Mouse (Mus musculus) kidney, embryonic 16.5 days (tissue): Measurements from ENCODE around the gene Mtfp1. TPM values are rescaled to one million over a fixed set of nuclear protein-coding genes. Genes with fewer than 3 reads are reported as not detected.
"Not testable (repeated sequence)": the region's sequence is repeated elsewhere in the genome, so short reads cannot be mapped to it uniquely, and the experiment has no call there.

Source experiments
- ATAC-seq: fragments of 200-750 bp; cut with Nextera tagmentation; 2 replicates; pipeline ENCODE4 v1.8.0; 2017; ENCODE audit warnings: moderate TSS enrichment; ENCODE audit not compliant: low FRiP score, low TSS enrichment
- H3K27ac ChIP-seq: fragments of 300-500 bp; sonication (generic); 2 replicates; pipeline ENCODE4 v1.5.1; 2014; ENCODE audit warnings: low read length
- H3K27me3 ChIP-seq: fragments of 300-500 bp; sonication (generic); 2 replicates; pipeline ENCODE4 v1.6.1; 2014; ENCODE audit warnings: low read length, control low read depth, mixed read lengths; ENCODE audit not compliant: insufficient read depth
- H3K36me3 ChIP-seq: fragments of 300-500 bp; sonication (generic); 2 replicates; pipeline ENCODE4 v1.6.1; 2014; ENCODE audit warnings: low read length, control low read depth, mixed read lengths; ENCODE audit not compliant: insufficient read depth
- H3K4me1 ChIP-seq: fragments of 300-500 bp; sonication (generic); 2 replicates; pipeline ENCODE4 v1.6.1; 2014; ENCODE audit warnings: low read length, control low read depth, mixed read lengths; ENCODE audit not compliant: insufficient read depth
- H3K4me2 ChIP-seq: fragments of 300-500 bp; sonication (generic); replicated peaks from 2 replicates; pipeline ENCODE4 v1.6.1; 2014; ENCODE audit warnings: low read depth, low read length
- H3K4me3 ChIP-seq: fragments of 300-500 bp; sonication (generic); 2 replicates; pipeline ENCODE4 v1.5.1; 2014; ENCODE audit warnings: mild to moderate bottlenecking, low read length
- H3K9ac ChIP-seq: fragments of 300-500 bp; sonication (generic); replicated peaks from 2 replicates; pipeline ENCODE4 v1.6.1; 2014; ENCODE audit warnings: low read length
- H3K9me3 ChIP-seq: fragments of 300-500 bp; sonication (generic); 2 replicates; pipeline ENCODE4 v1.6.1; 2016; ENCODE audit warnings: low read length, control low read depth
- WGBS: fragments of 180-500 bp; shearing (Covaris S2); extraction: QIAGEN DNeasy Blood & Tissue Kit; methylation state at CpG from one replicate; pipeline ENCODE4 v1.1.7; 2014; 5-methylcytosine and 5-hydroxymethylcytosine counted together
- polyA plus RNA-seq: library from polyadenylated mRNA; unstranded; fragments of >200 nt; fragmentation: Nextera tagmentation; extraction: Ambion mirVana; gene quantifications from 2 replicates; pipeline ENCODE4 v1.2.1, GENCODE M21; 2015

Mtfp1 gene
- 18.5 and 20.1 TPM in 2 replicates for polyA plus RNA-seq

GRCm38 (mm10) chr11:4095171-4096053, at the start of gene Mtfp1:
Mtfp1 (minus strand) TSS chr11:4095445.
- Histone ChIP-seq H3K9ac (peak within 1 kb of the TSS; percentile 66), H3K36me3 (peaks cover 22% of the 10 kb centered on the region), H3K27me3 (no peaks in the 10 kb centered on the region), H3K27ac (peak within 1 kb of the TSS; percentile 79), H3K4me1 (peaks cover 20% of the 10 kb centered on the region), H3K4me3 (peak within 1 kb of the TSS; percentile 60), H3K4me2 (peak within 1 kb of the TSS; percentile 74), H3K9me3 (peaks cover 5% of the 10 kb centered on the region; the same call in 1 of the 2 replicates)
- WGBS = 4% methylated on average over 30 of the region's 34 CpGs
- ATAC-seq = peak; percentile 14; the same call in 1 of the 2 replicates

GRCm38 (mm10) chr11:4143281-4144062, 48.2 kb upstream of the Mtfp1 start:
- H3K4me2 ChIP-seq = no peak overlapping the region
- no peak for ATAC-seq
- H3K36me3 ChIP-seq = peaks cover 47% of the 10 kb centered on the region
- no peak overlapping the region for H3K27ac ChIP-seq
- 93% methylated on average over 21 of the region's 21 CpGs for WGBS
- H3K9ac ChIP-seq = no peak overlapping the region
- no peaks in the 10 kb centered on the region for H3K9me3 ChIP-seq
- H3K27me3 ChIP-seq = no peaks in the 10 kb centered on the region
- H3K4me3 ChIP-seq = no peak overlapping the region
- H3K4me1 ChIP-seq = no peaks in the 10 kb centered on the region

GRCm38 (mm10) chr11:4142352-4142751, 47.1 kb upstream of the Mtfp1 start:
- no peaks in the 10 kb centered on the region for H3K9me3 ChIP-seq
- H3K4me3 ChIP-seq = no peak overlapping the region
- H3K36me3 ChIP-seq = peaks cover 47% of the 10 kb centered on the region
- H3K9ac ChIP-seq = no peak overlapping the region
- ATAC-seq = no peak
- no peaks in the 10 kb centered on the region for H3K27me3 ChIP-seq
- no peak overlapping the region for H3K27ac ChIP-seq
- 85% methylated on average over 4 of the region's 4 CpGs for WGBS
- H3K4me2 ChIP-seq = no peak overlapping the region
- H3K4me1 ChIP-seq = no peaks in the 10 kb centered on the region

GRCm38 (mm10) chr11:4141505-4141904, 46.3 kb upstream of the Mtfp1 start:
- H3K9me3 ChIP-seq = no peaks in the 10 kb centered on the region
- peaks cover 47% of the 10 kb centered on the region for H3K36me3 ChIP-seq
- H3K4me2 ChIP-seq = no peak overlapping the region
- no peak for ATAC-seq
- H3K4me3 ChIP-seq = no peak overlapping the region
- H3K27ac ChIP-seq = no peak overlapping the region
- no peaks in the 10 kb centered on the region for H3K4me1 ChIP-seq
- no peak overlapping the region for H3K9ac ChIP-seq
- no peaks in the 10 kb centered on the region for H3K27me3 ChIP-seq

- H3K4me2 ChIP-seq = no peak overlapping the region
- H3K27me3 ChIP-seq = no peaks in the 10 kb centered on the region
- H3K9ac ChIP-seq = no peak overlapping the region
- WGBS = 47% methylated on average over 2 of the region's 2 CpGs
- no peak for ATAC-seq
- no peak overlapping the region for H3K27ac ChIP-seq
- H3K4me1 ChIP-seq = peaks cover 10% of the 10 kb centered on the region
- no peaks in the 10 kb centered on the region for H3K9me3 ChIP-seq
- H3K4me3 ChIP-seq = no peak overlapping the region
- peaks cover 38% of the 10 kb centered on the region for H3K36me3 ChIP-seq
These were observed 43.7 kb upstream of the Mtfp1 start for GRCm38 (mm10) chr11:4138964-4139363.

- H3K9me3 ChIP-seq = no peaks in the 10 kb centered on the region
- ATAC-seq = peak; percentile 94
- H3K27me3 ChIP-seq = no peaks in the 10 kb centered on the region
- peak within 1 kb of the TSS; percentile 81 for H3K4me2 ChIP-seq
- peaks cover 8% of the 10 kb centered on the region for H3K36me3 ChIP-seq
- H3K4me1 ChIP-seq = peaks cover 10% of the 10 kb centered on the region
- 1% methylated on average over 59 of the region's 66 CpGs for WGBS
- peak within 1 kb of the TSS; percentile 81 for H3K27ac ChIP-seq
- peak within 1 kb of the TSS; percentile 91 for H3K4me3 ChIP-seq
- peak within 1 kb of the TSS; percentile 98 for H3K9ac ChIP-seq
These were observed 40.0 kb upstream of the Mtfp1 start, which contains the start of gene Rnf215 for GRCm38 (mm10) chr11:4134986-4135935. Rnf215 (plus strand) TSS chr11:4135202.

- Histone ChIP-seq H3K4me1 (peaks cover 10% of the 10 kb centered on the region), H3K4me2 (peak overlapping the region; percentile 81; the same call in 1 of the 2 replicates), H3K9me3 (no peaks in the 10 kb centered on the region), H3K27me3 (no peaks in the 10 kb centered on the region), H3K36me3 (no peaks in the 10 kb centered on the region; the same call in 1 of the 2 replicates), H3K4me3 (no peak overlapping the region), H3K9ac (0 out of 2 replicates have a peak overlapping the region, but pooled peaks have one; percentile 48), H3K27ac (no peak overlapping the region)
- 56% methylated on average over 6 of the region's 6 CpGs for WGBS
- no peak for ATAC-seq
These were observed 39.2 kb upstream of the Mtfp1 start for GRCm38 (mm10) chr11:4134400-4134799.

- no peak overlapping the region for H3K9ac ChIP-seq
- no peaks in the 10 kb centered on the region; the same call in 1 of the 2 replicates for H3K36me3 ChIP-seq
- H3K9me3 ChIP-seq = no peaks in the 10 kb centered on the region
- ATAC-seq = no peak
- no peaks in the 10 kb centered on the region for H3K27me3 ChIP-seq
- WGBS = 62% methylated on average over 3 of the region's 3 CpGs
- no peak overlapping the region for H3K27ac ChIP-seq
- no peak overlapping the region for H3K4me2 ChIP-seq
- H3K4me3 ChIP-seq = no peak overlapping the region
- peaks cover 10% of the 10 kb centered on the region for H3K4me1 ChIP-seq
These were observed 38.2 kb upstream of the Mtfp1 start for GRCm38 (mm10) chr11:4133450-4133849.

- H3K36me3 ChIP-seq, H3K27ac ChIP-seq, H3K4me2 ChIP-seq, H3K4me3 ChIP-seq, H3K4me1 ChIP-seq, H3K27me3 ChIP-seq, H3K9ac ChIP-seq, ATAC-seq: not testable (repeated sequence)
- peaks cover 16% of the 10 kb centered on the region for H3K9me3 ChIP-seq
- WGBS = 96% methylated on average over 4 of the region's 4 CpGs
These were observed 33.2 kb upstream of the Mtfp1 start for GRCm38 (mm10) chr11:4128461-4128860.
